Mouse (Mus musculus) testis, postnatal 14 days (tissue): ENCODE measurements around the gene Txnip.

Source experiments
- DNase-seq: peaks from one replicate; pipeline ENCODE4 v3.0.0; 2021; ENCODE audit warnings: low spot score

Gene Txnip

DNA sequence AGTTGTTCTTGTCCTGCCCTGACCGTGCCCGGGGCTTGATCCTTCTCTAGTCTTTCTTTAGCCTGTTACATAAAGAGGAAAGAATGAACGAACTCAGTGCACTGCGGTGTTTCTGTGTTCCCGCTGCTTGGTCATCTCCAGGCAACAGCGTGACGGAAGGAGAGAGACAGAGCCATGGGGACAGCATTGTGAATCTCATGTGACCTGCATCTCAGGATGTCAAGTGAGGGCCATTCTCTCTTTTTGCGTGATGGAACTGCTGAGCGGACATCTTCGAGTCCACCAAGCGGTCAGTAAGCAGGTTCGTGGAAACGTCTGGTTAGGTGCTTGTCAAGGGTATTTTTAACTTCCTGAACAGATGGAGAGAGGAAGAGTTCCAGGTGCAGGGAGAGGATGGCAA lies 11.7 kb downstream of the Txnip start:
- DNase-seq, result no peak

DNA sequence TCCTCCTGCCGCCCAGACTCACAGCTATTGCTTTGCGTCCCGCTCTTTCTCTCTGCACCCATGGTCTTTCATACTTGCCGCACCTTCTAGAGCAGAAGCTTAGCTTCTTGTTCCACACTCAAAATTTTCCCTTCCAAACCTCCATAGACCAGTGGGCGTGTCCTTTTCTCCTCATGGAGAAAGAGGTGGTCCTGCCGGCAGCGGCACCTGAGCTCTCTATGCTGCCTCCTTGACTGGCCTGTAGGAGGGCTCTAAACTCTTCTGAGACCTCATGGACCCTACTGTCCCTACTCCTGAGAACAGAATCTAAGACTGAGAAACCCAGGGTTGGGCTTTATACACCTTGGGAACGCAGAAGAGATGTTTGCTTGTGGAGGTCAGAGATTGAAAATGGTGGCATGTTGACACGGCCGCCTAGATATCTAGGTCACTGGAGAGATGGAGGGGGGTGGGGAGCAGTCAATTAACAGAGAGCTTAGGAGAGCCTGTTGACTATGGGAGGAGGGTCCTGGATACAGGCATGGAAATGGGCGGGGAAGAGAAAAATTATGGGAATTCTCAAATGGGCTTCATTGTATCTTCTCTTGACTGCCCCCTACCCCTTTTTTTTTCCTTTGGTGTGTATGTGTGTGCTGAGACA lies 12.3 kb downstream of the Txnip start:
- no peak for DNase-seq

DNA sequence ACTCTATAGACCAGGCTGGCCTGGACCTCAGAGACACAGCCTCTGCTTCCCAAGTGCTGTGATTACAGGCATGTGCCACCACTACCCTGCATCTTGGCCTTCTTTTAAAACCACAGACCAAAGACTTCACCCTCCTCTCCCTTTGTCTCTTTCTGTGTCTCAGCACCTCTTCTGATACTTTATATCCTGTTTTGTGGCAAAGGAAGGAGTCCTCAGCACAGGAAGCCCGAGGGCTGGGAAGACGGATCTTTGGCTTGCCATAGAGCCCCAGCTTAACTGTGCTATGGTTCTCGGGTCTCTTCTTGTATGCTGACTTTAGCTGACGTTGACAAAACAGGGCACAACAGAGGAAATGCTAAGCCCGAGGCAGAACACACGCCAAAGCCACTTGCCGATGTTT lies 12.9 kb downstream of the Txnip start:
- DNase-seq, result no peak

GRCm38 (mm10) chr3:96571336-96571735 lies 13.6 kb downstream of the Txnip start:
- DNase-seq, result no peak

DNA sequence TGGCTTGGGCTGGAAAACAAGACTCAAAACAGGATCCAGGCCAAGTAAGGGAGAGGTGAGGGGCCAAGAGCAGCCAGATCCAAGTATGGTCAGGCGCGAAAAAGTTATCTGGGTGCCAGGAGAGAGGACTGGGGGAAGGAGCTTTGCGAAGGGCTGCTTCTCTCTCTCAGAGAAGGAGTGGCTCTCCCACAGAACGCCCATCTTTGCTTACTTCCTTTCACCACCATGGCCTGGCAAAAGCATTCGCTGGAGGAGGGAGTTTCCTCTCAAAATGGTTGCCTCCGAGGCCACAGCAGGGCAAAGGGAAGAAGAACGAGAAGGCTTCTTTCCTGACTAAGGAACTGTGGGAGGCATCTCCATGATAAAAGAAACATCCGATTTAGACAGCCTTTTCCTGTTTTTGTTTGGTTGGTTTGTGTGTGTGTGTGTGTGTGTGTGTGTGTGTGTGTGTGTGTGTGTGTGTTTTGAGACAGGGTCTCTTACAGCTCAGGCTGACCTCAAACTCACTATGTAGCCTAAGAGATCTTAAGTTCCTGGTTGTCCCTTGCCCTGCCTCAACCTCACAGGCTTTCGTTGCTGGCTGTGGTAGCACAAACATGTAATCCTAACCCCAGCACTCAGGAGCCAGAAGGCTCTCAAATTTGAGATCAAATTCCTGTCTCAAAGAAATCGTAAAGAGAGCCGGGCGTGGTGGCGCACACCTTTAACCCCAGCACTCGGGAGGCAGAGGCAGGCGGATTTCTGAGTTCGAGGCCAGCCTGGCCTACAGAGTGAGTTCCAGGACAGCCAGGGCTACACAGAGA lies 14.3 kb downstream of the Txnip start:
- DNase-seq, result no peak

GRCm38 (mm10) chr3:96573611-96574511 lies 16.1 kb downstream of the Txnip start:
- no peak for DNase-seq

DNA sequence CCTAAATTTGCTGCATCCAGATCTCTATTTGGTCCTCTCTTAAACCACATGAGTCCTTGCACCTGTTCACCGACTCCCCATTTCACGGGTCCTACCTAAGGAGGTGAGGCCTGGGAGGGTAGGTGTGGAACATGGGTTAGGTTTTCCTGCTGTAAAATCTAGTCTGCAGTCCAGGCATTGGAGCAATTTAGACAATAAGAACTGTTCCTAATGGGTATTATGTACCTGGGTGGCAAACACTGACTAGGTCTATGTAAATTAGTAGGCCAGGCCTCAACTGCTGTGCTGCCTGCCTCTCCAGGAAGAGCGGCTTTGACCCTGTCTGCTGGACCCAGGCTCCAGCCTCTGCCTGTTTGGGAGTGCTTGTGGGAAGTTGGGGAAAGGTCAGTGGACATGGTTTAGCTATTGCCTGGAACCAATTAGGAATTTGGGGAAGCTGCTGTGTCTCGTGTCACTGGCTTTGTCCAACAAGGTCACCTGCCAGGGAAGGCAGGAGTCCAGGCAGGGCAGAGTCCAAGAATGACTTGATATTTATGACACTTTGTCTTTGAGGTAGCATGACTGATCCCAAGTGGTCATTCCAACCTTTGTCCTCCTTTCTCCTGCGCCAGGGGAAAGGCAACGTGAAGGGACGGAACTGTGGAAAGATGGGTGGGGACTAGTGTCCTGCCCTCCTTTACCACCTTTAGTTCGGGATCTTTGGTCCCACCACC lies 17.7 kb downstream of the Txnip start:
- DNase-seq, result no peak

DNA sequence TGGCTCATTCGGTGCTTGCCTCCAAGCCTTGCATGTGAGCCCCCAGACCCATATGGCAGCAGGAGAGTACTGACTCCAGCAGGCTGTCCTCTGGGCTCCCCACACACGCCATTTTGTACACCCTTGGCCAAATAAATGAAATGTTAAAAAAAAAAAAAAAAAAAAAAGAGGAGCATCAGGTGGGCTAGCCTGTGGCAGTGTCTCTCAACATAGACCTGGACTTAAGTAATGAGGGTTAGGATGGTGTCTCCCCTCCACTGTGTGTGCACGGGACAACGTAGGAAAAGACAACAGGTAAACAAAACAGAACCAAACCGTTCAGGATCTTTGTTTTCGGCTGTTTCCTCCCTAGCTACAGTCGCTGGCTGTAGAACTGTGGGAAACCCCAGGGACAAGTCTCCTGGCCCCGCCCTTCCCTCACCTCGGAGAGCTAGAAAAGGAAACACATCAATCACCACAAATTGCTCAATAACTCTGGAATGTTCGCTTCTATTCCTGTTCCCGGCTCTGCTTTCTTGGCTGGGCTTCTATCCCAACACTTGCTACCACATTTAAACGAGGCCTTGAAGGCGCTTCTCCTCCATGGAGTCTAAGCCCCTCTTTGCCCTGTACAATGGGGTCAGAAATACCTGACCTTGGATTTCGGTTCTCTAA lies 18.4 kb downstream of the Txnip start:
- peak; percentile 54 for DNase-seq

GRCm38 (mm10) chr3:96576690-96577541 lies 19.2 kb downstream of the Txnip start, which contains the start of gene Gm16253:
Gm16253 (plus strand) TSS chr3:96576984.
- peak; percentile 89 for DNase-seq

DNA sequence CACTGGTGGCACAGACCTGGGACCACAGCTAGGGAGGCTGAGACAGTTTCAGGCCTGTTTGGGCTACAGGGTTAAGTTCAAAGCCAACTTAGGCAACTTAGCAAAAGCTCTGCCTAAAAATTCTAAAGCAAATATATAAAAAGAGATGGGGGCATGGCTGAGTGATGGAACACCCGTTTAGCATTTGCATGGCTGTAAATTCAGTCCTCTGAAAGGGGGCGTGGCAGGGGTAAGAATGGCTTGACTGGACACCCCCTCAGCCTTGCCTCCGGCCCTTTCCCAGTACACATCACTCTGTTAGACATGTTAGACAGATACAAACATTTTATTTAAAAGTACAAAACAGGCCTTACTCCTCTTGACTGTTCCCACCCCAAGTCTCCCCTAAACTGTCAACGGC lies 19.8 kb downstream of the Txnip start:
- DNase-seq, result no peak

GRCm38 (mm10) chr3:96578561-96579238 lies 20.9 kb downstream of the Txnip start:
- no peak for DNase-seq

DNA sequence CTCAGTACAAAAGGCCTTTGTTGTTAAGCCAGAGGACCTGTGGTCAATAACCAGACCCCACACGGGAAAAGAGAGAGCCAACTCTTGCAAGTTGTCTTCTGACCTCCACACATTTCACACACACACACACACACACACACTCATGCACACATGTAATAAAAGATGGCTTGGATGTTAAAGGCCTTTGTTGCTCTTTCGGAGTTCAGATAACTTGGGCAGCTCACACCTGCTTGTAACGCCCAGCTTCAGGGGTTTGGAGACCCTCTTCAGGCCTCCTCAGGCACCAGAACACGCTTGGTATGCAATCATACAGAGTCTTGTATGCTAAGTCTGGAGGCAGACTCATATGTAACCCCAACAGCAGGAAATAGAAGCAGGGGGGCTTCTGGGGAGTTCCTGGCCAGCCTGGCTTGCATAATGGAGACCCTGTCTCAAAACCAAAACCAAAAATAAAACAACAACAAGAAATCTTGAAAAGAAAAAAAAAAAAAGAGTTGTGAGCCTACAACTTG lies 21.5 kb downstream of the Txnip start:
- DNase-seq, result no peak

DNA sequence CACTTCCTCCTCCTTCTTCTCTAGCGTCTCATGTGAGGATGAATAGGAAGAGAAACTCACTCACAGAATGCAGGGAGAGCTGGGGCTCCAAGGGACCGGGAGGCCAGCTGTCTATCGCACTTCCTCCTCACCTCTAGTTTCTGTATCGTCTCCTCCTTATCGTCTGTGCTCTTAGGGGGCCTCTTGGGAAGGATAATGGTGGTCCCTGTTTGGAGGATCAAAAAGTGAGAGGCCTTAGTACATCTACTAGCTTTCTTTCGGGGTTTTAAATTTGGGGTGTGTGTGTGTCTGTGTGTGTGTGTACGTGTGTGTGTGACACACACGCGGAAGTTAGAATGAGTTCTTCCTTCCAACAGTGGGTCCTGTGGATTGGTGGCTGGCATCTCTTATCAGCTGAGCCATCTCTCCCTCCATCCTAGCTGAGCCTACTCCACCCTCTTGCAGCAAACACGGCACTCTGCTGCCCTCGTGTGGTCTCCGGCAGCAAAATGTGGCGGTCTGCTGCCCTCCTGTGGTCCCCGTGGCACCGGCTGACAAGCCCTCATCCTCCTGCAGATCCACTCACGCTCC lies 22.2 kb downstream of the Txnip start:
- peak; percentile 79 for DNase-seq

DNA sequence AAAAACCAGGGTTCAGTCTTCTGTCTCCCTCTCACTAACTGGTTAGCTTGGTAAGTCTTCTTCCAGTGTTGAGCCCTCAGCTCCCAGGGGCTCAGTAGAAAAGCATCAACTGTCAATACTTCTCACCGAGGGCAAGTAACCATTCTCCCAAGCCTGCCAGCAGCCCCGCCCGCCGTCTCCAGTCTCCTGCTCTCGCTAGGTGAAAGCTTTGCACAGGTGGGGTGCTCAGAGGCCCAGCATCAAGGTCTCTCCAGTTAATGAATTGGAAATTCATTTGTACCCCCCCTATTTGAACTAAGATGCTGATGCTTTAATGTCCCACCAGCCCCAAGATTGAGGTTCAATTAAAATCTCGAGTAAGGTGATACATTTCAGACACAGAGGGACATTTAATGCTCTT lies 23.4 kb downstream of the Txnip start:
- DNase-seq, result no peak

DNA sequence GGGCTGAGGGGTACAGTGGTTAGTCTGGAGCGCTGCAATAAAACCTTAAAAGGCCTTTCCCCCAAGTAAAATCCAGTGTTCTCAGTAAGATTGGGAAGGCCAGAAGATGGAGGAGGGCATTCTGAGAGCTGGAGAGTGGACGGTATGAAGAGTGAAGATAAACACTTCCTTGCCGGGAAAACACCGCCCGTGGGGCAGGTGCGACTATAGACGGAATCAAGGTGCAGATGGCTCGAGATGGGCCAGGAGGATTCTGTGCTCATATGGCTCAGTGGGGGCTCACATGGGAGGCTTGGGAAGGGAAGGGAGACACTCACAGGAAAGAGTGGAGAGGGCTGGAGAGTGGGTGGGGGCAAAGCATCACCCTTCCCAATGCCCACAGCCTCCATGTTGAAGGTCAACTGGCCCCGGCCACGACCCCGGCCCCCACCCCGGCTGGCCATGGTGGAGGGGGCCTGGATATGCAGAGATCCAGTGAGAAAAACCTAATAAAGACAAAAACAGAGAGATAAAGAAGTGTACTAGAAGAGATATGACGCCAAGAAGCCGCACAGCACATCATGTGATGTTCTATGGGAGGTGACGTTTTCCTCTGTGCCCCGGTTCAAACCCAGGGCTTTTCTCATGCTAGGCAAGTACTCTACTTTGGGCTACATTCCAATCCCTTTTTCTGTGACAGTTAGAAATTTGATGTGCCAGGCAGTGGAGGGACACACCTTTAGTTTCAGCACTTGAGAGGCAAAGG lies 24.2 kb downstream of the Txnip start:
- no peak for DNase-seq

- DNase-seq, result no peak
Observed at GRCm38 (mm10) chr3:96583386-96583785, 25.6 kb downstream of the Txnip start.

GRCm38 (mm10) chr3:96590657-96591056 lies 32.9 kb downstream of the Txnip start:
- no peak for DNase-seq

DNA sequence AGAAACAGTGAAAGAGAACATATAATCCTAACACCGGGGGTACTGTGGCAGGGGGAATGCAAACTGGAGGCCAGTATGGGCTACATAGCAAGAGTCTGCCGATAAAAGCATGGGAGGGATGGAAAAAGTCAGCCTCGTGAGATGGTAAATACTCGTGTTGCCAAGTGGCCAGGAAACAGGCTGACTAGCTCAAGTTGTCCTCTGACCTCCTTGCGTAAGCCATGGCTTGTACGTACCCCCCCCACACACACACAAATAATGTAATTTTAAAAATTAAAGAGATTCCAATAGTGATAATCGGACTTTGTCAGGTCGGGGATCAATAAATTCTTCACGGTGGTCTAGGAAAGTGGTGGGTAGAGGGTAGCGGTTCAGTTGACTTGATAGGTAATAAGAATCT lies 35.6 kb downstream of the Txnip start:
- DNase-seq, result no peak
